23 mouse cellular contexts compared by ENCODE assay signal in genomic region chr9:24349510-24349909, GRCm38 (mm10).
A peak's percentile ranks its signal among the peaks of the same experiment; 100 is the strongest.
DNase-seq lines count a peak whose midpoint lies in the region; ATAC-seq lines count a peak whose summit lies in the region.
"Had no signal": no experiment of that assay in that cellular context is flagged by ENCODE, and none has a peak within 500 bp of the region (broad histone marks: within the 10 kb centered on the region; RNA-seq: fewer than 3 reads in every experiment).

No protein-coding gene starts in this region.

- DNase-seq in heart, adult 11 months, result peak; percentile 57
- no peak for DNase-seq in heart, adult 8-10 months (ENCODE audit: low spot score)
- DNase-seq in brain, adult 2 months (ENCODE audit: low read depth, low spot score), result peak; percentile 51
- DNase-seq in telencephalon, adult 2 months (ENCODE audit: low read depth, low spot score), result peak; percentile 5
- DNase-seq in embryonic facial prominence, embryonic 10.5 days (ENCODE audit: low spot score), result no peak
- DNase-seq: adrenal gland, adult 2 months; adrenal gland, postnatal 25 days; cerebellum, adult 2 months; cerebellum, postnatal 10 days; embryo, embryonic 11 days; gastrocnemius, adult 2 months; gastrocnemius, postnatal 36 days; heart, adult 2 months had no signal

- no peak overlapping the region for H3K27ac ChIP-seq in embryonic facial prominence, embryonic 10.5 days (replicated peaks)
- H3K27ac ChIP-seq: embryonic facial prominence, embryonic 12.5 days; forebrain, embryonic 15.5 days; gastrocnemius, adult 2 months; heart, adult 2 months; hindbrain, embryonic 10.5 days; hindbrain, embryonic 14.5 days had no signal

- H3K27me3 ChIP-seq in megakaryocyte, embryonic 14.5 days (replicated peaks), result peaks cover 17% of the 10 kb centered on the region
- H3K27me3 ChIP-seq in embryonic facial prominence, embryonic 10.5 days (replicated peaks; ENCODE audit: low read depth, poor library complexity, severe bottlenecking), result no peaks in the 10 kb centered on the region
- H3K27me3 ChIP-seq: CH12.LX; embryonic facial prominence, embryonic 12.5 days; forebrain, embryonic 15.5 days; heart, embryonic 12.5 days; Patski had no signal

- H3K36me3 ChIP-seq in megakaryocyte, embryonic 14.5 days (replicated peaks; ENCODE audit: low read length), result no peaks in the 10 kb centered on the region
- H3K36me3 ChIP-seq in embryonic facial prominence, embryonic 10.5 days (replicated peaks), result no peaks in the 10 kb centered on the region
- H3K36me3 ChIP-seq: embryonic facial prominence, embryonic 12.5 days; forebrain, embryonic 15.5 days; heart, embryonic 12.5 days; hindbrain, embryonic 10.5 days had no signal

- peaks cover 12% of the 10 kb centered on the region for H3K4me1 ChIP-seq in megakaryocyte, embryonic 14.5 days
- no peaks in the 10 kb centered on the region for H3K4me1 ChIP-seq in embryonic facial prominence, embryonic 10.5 days
- H3K4me1 ChIP-seq: embryonic facial prominence, embryonic 12.5 days; forebrain, embryonic 15.5 days; heart, embryonic 12.5 days; hindbrain, embryonic 10.5 days had no signal

- peaks cover 14% of the 10 kb centered on the region; the same call in 1 of the 2 replicates for H3K9me3 ChIP-seq in megakaryocyte, embryonic 14.5 days
- no peaks in the 10 kb centered on the region for H3K9me3 ChIP-seq in embryonic facial prominence, embryonic 10.5 days
- H3K9me3 ChIP-seq: embryonic facial prominence, embryonic 12.5 days; forebrain, embryonic 15.5 days; heart, embryonic 12.5 days; hindbrain, embryonic 10.5 days had no signal

- peak overlapping the region; percentile 28 for H3K4me3 ChIP-seq in megakaryocyte, embryonic 14.5 days (replicated peaks)
- no peak overlapping the region for H3K4me3 ChIP-seq in embryonic facial prominence, embryonic 10.5 days
- H3K4me3 ChIP-seq: embryonic facial prominence, embryonic 12.5 days; forebrain, embryonic 15.5 days; gastrocnemius, adult 2 months; heart, adult 2 months; heart, embryonic 12.5 days; hindbrain, embryonic 10.5 days had no signal

- 84% methylated on average over 2 of the region's 2 CpGs for WGBS in embryonic facial prominence, embryonic 10.5 days

- no peak for ATAC-seq in megakaryocyte, adult 5-6 weeks (ENCODE audit: poor library complexity, severe bottlenecking)
- ATAC-seq: activated CD4-positive, CD25-positive, alpha-beta regulatory T cell, adult 4 months; forebrain, embryonic 15.5 days; Patski had no signal

Comparison
In these comparisons a context has a peak if more than half of its experiments do, and no peak if none do; other contexts are left out.
1. DNase-seq: peak in heart, adult 11 months (single experiment), brain, adult 2 months (single experiment) and telencephalon, adult 2 months (single experiment); none in heart, adult 8-10 months (single experiment) and embryonic facial prominence, embryonic 10.5 days (single experiment).